Mouse (Mus musculus) heart, postnatal 0 days (tissue): ENCODE data around the gene Tspan18.

Experiments
- CTCF ChIP-seq: IDR thresholded peaks from 2 replicates; pipeline ENCODE4 v1.5.1; 2016; ENCODE audit warnings: antibody characterized with exemption, control low read depth, low read depth
- EP300 ChIP-seq: IDR thresholded peaks from 2 replicates; pipeline ENCODE4 v1.6.1; 2016; ENCODE audit warnings: antibody characterized with exemption, low read depth

DNA sequence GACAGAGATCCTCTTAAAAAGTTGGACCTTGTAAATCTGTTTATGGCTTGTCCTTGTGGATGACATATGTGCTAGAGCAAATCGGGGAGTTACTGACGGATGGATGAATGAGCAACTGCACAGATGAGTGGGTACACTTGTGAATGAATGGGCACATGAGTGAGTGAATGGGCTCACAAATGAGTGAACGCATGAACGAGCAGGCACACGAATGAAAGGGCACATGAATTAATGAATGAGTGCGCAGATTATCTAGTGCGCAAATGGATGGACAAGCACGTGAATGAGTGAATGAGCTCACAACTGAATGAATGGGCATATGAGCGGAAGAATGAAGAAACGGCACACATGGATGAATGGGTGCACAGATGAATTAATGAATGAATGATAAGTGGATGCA is 64.7 kb downstream of the Tspan18 start:
- no peak for TF ChIP-seq CTCF
- TF ChIP-seq EP300, result no peak
